Mouse (Mus musculus): ENCODE results near the gene Phf24. TPM values are rescaled to one million over a fixed set of nuclear protein-coding genes. Genes with fewer than 3 reads are reported as not detected.

Gene Phf24
- 1 to 10 TPM; 4.3 to 9.8 (median 7.0) TPM for total RNA-seq (2022)

GRCm38 (mm10) chr4:42916617-42917401, at the start of gene Phf24:
Gene Phf24 (plus strand): TSS chr4:42916660.
- no peak for DNase-seq (ENCODE audit: low spot score)

DNA sequence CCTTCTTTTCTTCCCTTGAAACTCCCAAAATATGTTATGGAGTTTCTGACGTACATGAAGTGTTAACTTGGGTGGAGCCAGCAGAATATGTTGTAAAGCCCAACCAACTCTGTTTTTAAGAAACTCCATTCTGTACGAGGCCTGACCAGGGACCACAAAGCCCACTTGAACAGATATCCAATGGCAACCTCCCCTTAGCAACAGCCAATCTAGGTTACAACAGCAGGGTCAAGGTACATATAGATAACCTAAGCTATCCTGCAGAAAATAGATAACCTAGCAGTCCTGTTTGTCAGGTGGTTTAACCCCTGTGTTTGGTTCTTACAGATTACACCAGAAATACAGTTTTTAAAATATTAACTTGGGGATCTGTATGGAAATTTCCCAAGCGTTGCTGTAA, 49.1 kb upstream of the Phf24 start:
- DNase-seq (ENCODE audit: low spot score) = no peak

DNA sequence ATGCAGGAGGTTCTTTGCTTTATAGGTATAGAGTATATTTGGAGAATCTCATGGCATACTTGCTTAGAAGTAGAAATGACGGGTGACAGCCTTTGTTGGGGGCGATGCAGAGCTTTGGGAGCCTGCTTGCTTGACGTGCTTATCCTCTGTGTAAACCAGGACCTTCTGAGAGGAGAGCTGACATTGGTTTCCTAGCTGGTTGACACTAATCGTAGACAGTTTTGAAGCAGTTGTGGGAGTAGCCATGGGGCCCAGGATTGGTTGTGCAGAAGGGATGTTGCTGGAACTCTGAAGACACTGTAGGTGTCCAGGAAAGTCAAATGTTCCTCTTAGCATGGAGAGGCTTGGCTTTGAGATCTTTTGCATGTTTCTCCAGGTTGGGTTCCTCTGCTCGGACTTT, 48.3 kb upstream of the Phf24 start:
- DNase-seq (ENCODE audit: low spot score) = no peak

- DNase-seq (ENCODE audit: low spot score) = no peak
These were observed 45.7 kb upstream of the Phf24 start for GRCm38 (mm10) chr4:42870748-42871147.

GRCm38 (mm10) chr4:42872151-42872550, 44.3 kb upstream of the Phf24 start:
- no peak for DNase-seq (ENCODE audit: low spot score)

DNA sequence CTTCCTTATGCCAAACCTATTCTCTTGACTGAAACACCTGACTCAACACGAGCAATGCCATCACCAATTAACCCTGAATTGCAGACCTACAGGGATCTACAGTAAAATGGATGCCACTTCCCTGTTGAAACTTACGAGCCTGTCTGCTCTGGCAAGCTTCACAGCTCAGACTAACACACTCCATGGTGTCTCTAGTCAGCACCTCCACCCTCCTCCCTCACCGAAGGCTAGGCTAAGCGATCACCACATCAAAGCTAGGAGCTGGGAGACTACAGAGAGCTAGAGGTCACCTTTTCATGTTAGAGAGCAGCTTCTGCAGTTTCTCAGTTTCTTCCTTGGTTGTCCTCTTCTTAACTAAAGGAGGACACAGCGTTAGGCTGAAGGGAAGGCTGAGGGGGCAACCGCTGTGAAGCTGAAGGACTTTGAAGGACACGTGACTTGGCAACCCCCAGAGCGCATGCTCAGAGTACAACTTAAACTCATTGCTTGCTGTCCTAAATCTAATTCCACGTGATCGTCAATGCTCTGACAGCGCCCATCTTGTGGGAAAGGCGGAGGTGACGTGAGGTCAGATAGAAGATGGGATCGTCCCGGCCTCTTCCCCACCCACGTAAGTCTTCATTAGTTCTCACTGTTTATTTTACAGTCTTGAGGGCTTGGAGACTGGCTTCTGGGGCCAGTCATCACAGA, 43.6 kb upstream of the Phf24 start:
- DNase-seq (ENCODE audit: low spot score) = no peak

- DNase-seq (ENCODE audit: low spot score) = no peak
These were observed 42.3 kb upstream of the Phf24 start, which contains the start of gene Fam205c for GRCm38 (mm10) chr4:42874134-42874533. Gene Fam205c (minus strand): TSS chr4:42874234.

DNA sequence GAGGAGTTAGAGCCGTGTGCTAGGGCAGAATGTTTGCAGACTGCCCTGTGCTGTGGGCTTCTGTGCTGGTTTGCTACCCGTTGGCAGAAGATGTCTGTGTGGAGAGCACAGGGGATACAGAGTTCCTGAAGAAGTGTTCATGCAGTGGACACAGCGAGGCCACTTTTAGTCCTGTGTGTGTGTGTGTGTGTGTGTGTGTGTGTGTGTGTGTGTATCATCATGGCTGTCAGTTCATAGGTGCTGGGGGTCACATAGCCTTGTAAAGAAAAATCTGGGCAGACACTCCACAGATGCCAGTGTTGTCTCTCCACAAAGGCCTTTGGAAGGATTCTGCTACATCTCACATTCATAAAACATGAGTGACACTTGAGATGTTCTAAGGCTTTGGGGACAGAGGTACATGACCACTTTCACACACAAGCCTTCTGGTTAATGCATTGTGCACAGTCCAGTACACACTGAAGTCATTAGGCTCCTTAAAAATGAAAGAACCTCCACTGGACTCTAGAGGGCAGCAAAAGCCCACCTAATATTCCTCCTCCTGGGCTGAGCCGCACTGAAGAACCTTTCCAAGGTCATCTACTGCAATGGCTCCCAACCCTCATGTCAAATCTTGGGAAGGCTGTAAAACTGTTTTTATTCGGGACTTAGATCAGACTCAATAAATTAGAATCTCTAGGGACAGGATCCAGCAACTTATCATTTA, 39.7 kb upstream of the Phf24 start:
- DNase-seq (ENCODE audit: low spot score) = peak; percentile 63

DNA sequence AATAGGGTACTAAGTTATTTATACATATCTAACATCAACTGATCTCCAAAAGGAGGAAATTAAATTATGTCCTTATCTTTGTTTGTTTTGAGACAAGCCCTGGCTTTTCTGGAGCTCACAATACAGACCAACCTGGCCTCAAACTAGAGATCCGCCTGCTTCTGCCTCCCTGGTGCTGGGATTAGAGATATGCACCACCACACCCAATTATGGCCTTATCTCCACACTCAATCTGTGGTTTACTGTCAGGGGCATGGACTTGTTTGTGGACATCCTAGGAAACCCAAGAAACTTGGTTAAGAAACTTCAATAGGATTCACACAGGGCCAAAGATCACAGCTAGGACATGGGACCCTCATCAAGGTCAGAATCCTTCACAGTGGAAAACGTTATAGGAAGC, 38.8 kb upstream of the Phf24 start:
- DNase-seq (ENCODE audit: low spot score) = no peak

GRCm38 (mm10) chr4:42879829-42880676, 36.4 kb upstream of the Phf24 start:
- DNase-seq (ENCODE audit: low spot score) = no peak

GRCm38 (mm10) chr4:42880677-42880948, 35.8 kb upstream of the Phf24 start:
- DNase-seq (ENCODE audit: low spot score) = no peak

DNA sequence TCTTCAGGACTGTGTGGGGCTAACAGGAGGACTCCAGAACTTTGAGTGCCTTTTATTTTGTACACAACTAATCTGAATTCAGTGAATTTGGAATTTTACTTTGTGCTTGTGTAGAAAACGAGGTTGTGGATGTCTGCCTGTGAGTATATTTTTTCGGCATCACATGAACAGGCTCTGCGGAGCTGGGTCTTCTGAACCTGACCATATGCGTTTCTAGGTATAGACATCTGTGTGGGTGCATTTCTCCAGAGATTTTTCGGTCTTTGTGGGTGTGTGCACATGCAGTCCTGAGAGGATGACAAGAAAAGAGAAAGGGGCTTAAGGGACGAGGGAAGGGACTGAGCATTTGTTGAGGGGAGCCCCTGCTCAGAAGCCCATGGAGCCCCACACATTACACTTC, 29.5 kb upstream of the Phf24 start:
- DNase-seq (ENCODE audit: low spot score) = no peak

DNA sequence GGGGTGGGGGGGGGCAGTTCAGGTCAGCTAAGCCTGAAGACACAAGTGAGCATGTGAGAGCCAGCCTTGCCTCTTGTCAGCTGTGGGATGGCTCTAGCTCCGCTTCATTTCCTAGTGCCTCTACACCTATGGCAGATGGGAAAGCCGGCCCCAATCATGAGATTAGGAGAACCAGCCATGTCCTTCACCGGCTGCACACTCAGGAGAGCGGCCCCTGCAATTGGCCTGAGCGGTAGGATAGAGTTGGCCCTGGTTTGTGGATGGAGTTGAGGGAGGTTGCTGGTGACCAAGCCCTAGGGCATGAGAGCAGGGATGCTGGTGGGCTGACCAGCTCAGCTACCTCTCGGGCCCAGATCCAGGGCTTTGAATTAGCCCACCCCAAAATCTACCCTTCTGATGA, 27.7 kb upstream of the Phf24 start:
- DNase-seq (ENCODE audit: low spot score) = no peak

DNA sequence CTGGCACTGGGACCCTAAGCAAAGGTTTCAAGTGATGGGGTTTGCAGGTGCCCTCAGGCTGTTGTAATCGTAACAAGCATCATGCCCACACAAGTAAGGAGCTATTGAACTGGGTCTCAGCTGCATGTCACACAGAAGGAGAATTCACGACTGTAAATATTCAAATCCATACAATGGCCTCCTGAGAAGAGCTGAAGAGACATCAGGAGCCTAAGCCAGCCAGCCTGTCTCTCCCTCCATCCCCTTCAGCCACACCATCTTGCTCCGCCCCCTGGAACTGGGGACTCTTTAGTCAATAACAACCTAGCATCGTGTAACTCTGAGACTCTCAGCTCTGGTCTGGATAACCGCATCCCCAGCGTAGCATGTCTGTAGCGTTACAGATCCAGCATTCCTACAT, 25.3 kb upstream of the Phf24 start:
- DNase-seq (ENCODE audit: low spot score) = no peak

GRCm38 (mm10) chr4:42895118-42895517, 21.3 kb upstream of the Phf24 start:
- no peak for DNase-seq (ENCODE audit: low spot score)

DNA sequence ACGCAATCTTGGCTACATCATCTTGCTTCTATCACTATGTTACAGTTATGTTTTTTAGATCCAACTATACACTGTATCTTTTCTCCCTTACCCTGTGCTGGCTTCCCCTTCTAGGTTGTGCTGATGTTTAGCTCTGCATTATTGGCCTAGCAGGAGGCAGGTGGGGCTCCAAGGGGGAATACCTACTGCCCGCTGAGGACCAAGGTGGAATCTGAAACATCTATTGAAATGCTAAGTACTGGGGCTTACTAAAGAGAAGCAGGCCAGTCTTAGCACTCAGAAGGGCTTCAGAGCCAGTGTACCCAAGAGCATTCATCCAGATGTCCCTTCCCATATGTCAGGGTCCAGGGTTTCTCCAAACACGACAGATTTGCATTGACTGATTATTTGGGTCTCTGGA, 17.5 kb upstream of the Phf24 start:
- no peak for DNase-seq (ENCODE audit: low spot score)

DNA sequence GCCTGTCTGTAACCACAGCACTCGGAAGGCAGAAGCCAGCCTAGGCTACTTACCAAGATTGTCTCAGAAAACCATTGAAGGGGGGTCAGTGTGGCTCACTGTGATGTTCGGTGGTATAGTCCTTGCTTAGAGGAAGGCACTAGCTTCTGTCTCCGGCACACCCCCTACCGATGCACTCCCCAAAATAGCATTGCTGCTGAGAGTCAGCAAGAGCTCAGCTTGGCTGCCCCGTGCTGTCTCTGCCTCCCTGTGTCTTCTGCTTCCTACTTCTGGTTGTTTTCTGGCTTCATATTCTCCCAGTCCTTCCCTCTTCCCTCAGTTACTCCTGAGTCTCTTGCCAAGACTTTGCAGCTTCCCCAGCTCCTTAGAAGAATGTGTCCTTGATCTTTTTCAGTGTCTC, 15.6 kb upstream of the Phf24 start:
- no peak for DNase-seq (ENCODE audit: low spot score)

DNA sequence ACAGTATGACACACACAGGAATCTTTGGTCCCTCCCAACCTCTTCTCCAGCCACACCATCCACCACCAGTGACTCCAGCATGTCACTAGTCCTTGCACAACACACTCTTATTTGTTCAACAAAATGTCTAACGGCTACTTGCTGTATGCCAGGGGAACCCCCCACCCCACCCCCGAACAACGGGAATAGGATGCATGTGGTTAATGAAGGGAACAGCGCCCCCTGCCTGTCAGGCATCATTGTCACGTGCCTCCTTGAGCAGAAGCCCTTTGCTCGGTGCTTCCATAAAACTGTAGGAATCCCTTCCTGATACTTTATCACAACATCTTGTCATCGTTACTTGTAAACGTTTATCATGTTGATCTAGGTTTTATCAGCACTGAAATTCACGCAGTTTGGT, 14.3 kb upstream of the Phf24 start:
- DNase-seq (ENCODE audit: low spot score) = no peak

- no peak for DNase-seq (ENCODE audit: low spot score)
These were observed 13.7 kb upstream of the Phf24 start for GRCm38 (mm10) chr4:42902730-42903129.

GRCm38 (mm10) chr4:42903942-42904341, 12.5 kb upstream of the Phf24 start:
- DNase-seq (ENCODE audit: low spot score) = no peak

DNA sequence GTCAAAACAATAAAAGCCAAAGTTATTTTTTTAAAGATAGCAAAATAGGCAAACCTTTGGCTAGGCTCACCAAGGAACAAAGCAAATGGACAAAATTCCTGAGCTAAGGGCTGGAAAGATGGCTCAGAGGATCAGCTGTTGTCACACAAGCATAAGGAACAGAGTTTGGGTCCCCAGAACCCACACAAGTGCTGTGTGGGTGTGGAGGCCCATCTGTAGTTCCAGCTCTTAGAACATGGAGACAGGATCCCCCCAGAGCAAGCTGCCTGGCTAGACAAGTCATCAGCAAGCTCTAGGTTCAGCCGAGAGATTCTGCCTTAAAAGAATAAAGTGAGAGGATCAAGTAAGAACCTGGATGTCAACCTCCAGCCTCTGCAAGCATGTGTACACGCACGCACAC, 11.9 kb upstream of the Phf24 start:
- DNase-seq (ENCODE audit: low spot score) = no peak

DNA sequence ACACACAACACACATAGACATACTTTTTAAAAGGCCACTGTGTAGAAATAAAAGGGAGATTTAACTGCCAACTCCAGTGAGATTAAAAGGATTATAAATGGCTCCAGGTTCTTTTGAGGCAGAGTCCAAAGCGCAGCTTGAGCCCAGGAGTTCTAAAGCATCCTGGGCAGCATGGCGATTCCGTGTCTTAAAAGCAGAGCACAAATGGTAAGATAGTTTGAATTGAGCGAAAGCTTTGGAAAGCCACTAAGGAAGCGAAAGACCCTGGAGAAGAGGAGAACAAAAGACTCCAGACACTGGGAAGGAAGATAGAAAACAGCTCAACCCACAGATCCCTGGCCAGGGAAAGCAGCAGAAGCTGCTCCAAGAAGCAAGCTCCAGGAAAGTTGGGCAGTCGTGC, 11.5 kb upstream of the Phf24 start:
- no peak for DNase-seq (ENCODE audit: low spot score)
